Mouse (Mus musculus) left cerebral cortex, adult 2 months (tissue): ENCODE results near the gene Gigyf1. TPM values are rescaled to one million over a fixed set of nuclear protein-coding genes. Genes with fewer than 3 reads are reported as not detected.

Experiments used
- DNase-seq, 2 experiments: peaks; one replicate each; pipeline ENCODE4 v3.0.0; 2021 to 2022; ENCODE audit warnings: low spot score in 2 of 2, mixed read lengths in 1 of 2; ENCODE audit errors: extremely low spot score in 1 of 2
- H3K27ac ChIP-seq: fragments of 200-600 bp; 2 replicates; pipeline ENCODE4 v1.8.1; 2022
- H3K4me3 ChIP-seq: fragments of 200-600 bp; 2 replicates; pipeline ENCODE4 v1.8.1; 2022
- CTCF ChIP-seq: fragments of 200-600 bp; IDR thresholded peaks from 2 replicates; pipeline ENCODE4 v1.8.1; 2022; ENCODE audit warnings: antibody characterized with exemption, mild to moderate bottlenecking, moderate library complexity
- intact Hi-C: fragments of 180-260 bp; cut with DNase I; formaldehyde crosslinking; loops from one replicate; pipeline ENCODE4 v1.15.1; 2025
- total RNA-seq, 2 experiments: library from RNA; stranded (reverse); gene quantifications; 2 replicates each; pipeline ENCODE4 v1.2.3; 2021

The Gigyf1 gene
- total RNA-seq, 2 experiments from 2014 or later = 58.1 to 59.9 TPM

- Histone ChIP-seq H3K4me3 (no peak overlapping the region), H3K27ac (no peak overlapping the region)
- TF ChIP-seq CTCF = no peak
- DNase-seq = no peak
- intact Hi-C loops = loop anchor here (10.0 kb wide), 1 partner anchor 55 kb away; no protein-coding TSS in a partner anchor
Measured at GRCm38 (mm10) chr5:137519691-137520550, 1.6 kb downstream of the Gigyf1 start.

DNA sequence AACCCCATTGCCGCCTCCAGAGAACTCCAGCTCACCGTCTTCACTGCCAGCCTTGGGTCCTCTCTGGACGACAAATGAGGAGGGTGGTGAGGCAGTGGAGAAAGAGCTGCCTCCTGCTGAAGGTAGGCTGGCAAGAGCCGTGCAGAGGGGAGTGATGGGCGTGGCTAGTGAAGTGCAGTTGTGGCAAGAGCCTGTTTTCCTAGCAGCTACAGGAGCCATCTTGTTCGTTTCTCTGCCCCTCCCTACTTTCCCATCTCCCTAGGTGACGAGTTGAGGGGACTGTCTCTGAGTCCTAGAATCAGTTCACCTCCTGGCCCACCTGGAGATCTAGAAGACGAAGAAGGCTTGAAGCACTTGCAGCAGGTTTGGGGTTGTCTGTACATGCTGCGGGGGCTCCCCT is 3.5 kb downstream of the Gigyf1 start:
- H3K27ac ChIP-seq = no peak overlapping the region
- intact Hi-C loops = no loop called here
- DNase-seq = no peak
- no peak overlapping the region for H3K4me3 ChIP-seq
- TF ChIP-seq CTCF = no peak

DNA sequence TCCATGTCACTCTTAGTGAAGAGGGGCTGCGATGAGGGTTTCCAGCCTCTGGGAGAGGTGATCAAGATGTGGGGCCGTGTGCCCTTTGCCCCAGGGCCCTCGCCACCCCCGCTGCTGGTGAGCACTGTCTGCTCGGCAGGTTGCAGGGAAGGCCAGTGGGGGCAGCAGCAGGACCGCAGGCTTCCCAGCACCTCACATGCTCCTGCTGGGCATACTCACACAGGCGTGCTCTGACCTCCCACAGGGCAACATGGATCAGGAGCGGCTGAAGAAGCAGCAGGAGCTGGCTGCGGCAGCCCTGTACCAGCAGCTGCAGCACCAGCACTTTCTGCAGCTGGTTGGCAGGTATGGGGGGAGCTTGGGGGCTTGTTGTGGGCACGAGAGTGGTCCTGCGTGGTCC is 4.4 kb downstream of the Gigyf1 start:
- intact Hi-C loops = no loop called here
- Histone ChIP-seq H3K27ac (no peak overlapping the region), H3K4me3 (no peak overlapping the region)
- no peak for DNase-seq
- TF ChIP-seq CTCF = no peak

GRCm38 (mm10) chr5:137523396-137524250 is 5.3 kb downstream of the Gigyf1 start:
- TF ChIP-seq CTCF = no peak; the same call in 1 of the 2 replicates
- no peak overlapping the region for H3K27ac ChIP-seq
- no peak for DNase-seq
- no peak overlapping the region for H3K4me3 ChIP-seq
- intact Hi-C loops = no loop called here

DNA sequence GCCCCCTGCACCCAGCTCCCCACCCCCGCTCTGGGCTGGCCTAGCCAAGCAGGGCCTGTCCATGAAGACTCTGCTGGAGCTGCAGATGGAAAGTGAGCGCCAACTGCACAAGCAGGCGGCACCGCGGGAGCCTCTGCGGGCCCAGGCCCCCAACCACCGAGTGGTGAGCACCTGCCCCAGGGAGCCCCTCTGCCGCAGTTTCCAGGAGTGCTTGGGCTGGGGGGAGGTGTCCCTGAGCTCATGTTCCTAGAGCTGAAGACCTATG is 5.8 kb downstream of the Gigyf1 start:
- no peak for TF ChIP-seq CTCF
- DNase-seq = no peak
- H3K27ac ChIP-seq = no peak overlapping the region
- no peak overlapping the region for H3K4me3 ChIP-seq
- intact Hi-C loops = no loop called here

- intact Hi-C loops = loop anchor here (5.0 kb wide), 1 partner anchor 227 kb away; no protein-coding TSS in a partner anchor
- DNase-seq = no peak
- H3K27ac ChIP-seq = no peak overlapping the region
- TF ChIP-seq CTCF = no peak
- H3K4me3 ChIP-seq = no peak overlapping the region
Measured at GRCm38 (mm10) chr5:137524671-137525070, 6.3 kb downstream of the Gigyf1 start.

GRCm38 (mm10) chr5:137525511-137525910 is 7.2 kb downstream of the Gigyf1 start:
- no peak for DNase-seq
- no peak for TF ChIP-seq CTCF
- H3K4me3 ChIP-seq = no peak overlapping the region
- no peak overlapping the region for H3K27ac ChIP-seq
- intact Hi-C loops = loop anchor here (5.0 kb wide), 1 partner anchor 228 kb away; no protein-coding TSS in a partner anchor

- intact Hi-C loops = loop anchor here (5.0 kb wide), 1 partner anchor 229 kb away; no protein-coding TSS in a partner anchor
- peak overlapping the region; percentile 47 for H3K27ac ChIP-seq
- peak in 1 of 2 experiments; percentile 57 for DNase-seq
- no peak; the same call in 1 of the 2 replicates for TF ChIP-seq CTCF
- no peak overlapping the region for H3K4me3 ChIP-seq
Measured at GRCm38 (mm10) chr5:137526192-137526936, 8.0 kb downstream of the Gigyf1 start.

- intact Hi-C loops = loop anchor here (5.0 kb wide), 1 partner anchor 230 kb away; no protein-coding TSS in a partner anchor
- Histone ChIP-seq H3K4me3 (no peak overlapping the region), H3K27ac (no peak overlapping the region)
- DNase-seq = no peak
- no peak for TF ChIP-seq CTCF
Measured at GRCm38 (mm10) chr5:137527413-137527812, 9.1 kb downstream of the Gigyf1 start.

DNA sequence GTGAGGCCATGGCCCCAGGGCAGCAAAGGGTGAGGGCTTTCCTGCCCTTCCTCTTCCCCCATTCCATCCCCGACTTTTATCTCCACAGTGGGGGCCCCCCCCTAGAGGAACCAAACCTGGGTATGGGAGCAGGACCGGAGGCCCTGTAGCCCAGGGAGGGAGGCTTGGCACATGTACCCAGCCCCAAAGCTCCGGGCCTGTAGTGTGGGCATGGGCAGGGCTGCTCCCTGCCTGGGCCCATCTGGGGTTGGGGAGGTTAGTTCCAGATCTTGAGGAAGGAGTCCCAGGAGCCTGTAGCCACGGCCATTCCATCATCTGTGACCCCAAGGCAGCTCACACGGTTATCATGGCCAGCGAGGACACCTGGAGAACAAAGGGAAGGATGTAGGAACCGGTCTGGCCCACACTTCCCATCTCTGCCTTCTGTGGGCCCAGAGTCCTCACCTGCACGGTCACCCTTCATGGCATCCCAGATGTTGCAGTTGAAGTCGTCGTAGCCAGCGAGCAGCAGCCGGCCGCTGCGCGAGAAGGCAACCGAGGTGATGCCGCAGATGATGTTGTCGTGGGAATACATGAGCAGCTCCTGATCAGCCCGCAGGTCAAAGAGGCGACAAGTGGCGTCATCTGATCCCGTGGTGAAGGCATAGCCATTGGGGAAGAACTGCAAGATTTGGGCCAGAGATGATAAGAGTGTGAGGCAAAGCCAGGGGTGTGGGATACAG is 10.1 kb downstream of the Gigyf1 start:
- no peak overlapping the region for H3K4me3 ChIP-seq
- no peak overlapping the region; the same call in 1 of the 2 replicates for H3K27ac ChIP-seq
- DNase-seq = no peak
- no peak for TF ChIP-seq CTCF
- intact Hi-C loops = loop anchor here (5.0 kb wide), 1 partner anchor 231 kb away; no protein-coding TSS in a partner anchor
